Mouse (Mus musculus): ENCODE measurements around the gene Mxra7.

- TF ChIP-seq CTCF (IDR thresholded peaks at IDR 0.05; ENCODE audit: extremely low read depth, insufficient read depth, insufficient read length, insufficient replicate concordance) (no peak), POLR2A (IDR thresholded peaks at IDR 0.05; ENCODE audit: low read depth, low read length) (no peak)
Observed at GRCm38 (mm10) chr11:116810528-116810927, 17.3 kb downstream of the Mxra7 start.

All from spleen, adult 2 months (tissue).